Mouse (Mus musculus) bone marrow, adult 2 months (tissue): ENCODE measurements around the gene Commd3.

Source experiments
- CTCF ChIP-seq: fragments of 200-500 bp; IDR thresholded peaks from 2 replicates; pipeline ENCODE4 v1.5.1; 2011; ENCODE audit warnings: low read length, control low read depth; ENCODE audit not compliant: control insufficient read depth, insufficient read depth
- POLR2A ChIP-seq: fragments of 200-500 bp; IDR thresholded peaks from 2 replicates; pipeline ENCODE4 v1.6.1; 2011; ENCODE audit warnings: low read depth, mild to moderate bottlenecking, control low read depth, low read length, borderline replicate concordance; ENCODE audit not compliant: control insufficient read depth

DNA sequence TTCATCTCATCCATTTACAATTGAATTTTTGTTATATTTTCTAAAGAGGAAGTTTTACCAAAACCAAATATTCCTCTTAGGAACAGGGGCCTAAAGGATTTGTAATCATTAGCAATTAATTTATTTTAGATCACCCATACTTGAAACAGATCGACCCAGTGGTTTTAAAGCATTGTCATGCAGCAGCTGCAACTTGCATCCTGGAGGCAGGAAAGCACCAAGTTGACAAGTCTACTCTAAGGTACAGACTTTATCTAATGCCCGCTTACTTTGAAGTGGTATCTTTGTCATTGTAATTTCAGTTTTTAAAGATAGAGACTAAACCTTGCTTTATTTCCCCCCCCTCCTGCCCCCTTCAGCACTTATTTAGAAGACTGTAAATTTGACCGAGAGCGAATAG is 1.6 kb downstream of the Commd3 start:
- no peak for TF ChIP-seq CTCF
- TF ChIP-seq POLR2A: no peak
